Mouse (Mus musculus): ENCODE measurements around the gene Gne.

DNA sequence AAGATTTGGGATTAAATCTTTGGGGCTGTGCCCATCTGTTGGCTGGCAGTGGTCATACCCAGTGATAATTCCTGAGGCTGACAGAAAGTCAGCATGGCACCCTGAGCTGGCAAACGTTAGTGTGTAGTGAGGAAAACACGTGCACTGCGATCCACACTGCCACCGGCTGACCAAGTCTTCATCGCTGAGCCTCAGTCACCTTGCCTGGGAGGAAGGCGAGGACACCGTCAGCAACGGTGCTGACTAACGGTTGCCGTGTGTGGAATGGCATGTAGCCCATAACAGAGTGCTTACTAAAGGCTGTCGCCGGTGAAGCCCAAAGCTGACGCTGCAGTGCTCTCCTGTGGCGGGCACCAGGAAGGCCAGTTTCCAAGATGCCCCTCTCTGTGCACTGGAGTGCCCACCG lies 54.3 kb downstream of the Gne start:
- TF ChIP-seq EP300 (IDR thresholded peaks at IDR 0.05; ENCODE audit: insufficient read depth, low read depth, low read length) = peak; percentile 52; the same call in 1 of the 2 replicates
- peak; percentile 54 for TF ChIP-seq CTCF (IDR thresholded peaks at IDR 0.05)
- no peak for TF ChIP-seq POLR2A (IDR thresholded peaks at IDR 0.05; ENCODE audit: insufficient read depth, low read depth, low read length)

Data from heart, adult 2 months (tissue).